Mouse (Mus musculus) kidney, embryonic 14.5 days (tissue): ENCODE measurements around the gene Fam149b. TPM values are rescaled to one million over a fixed set of nuclear protein-coding genes. Genes with fewer than 3 reads are reported as not detected.

Source experiments
- ATAC-seq: fragments of 200-750 bp; cut with Nextera tagmentation; 2 replicates; pipeline ENCODE4 v1.8.0; 2017; ENCODE audit warnings: moderate number of reproducible peaks, mild to moderate bottlenecking, moderate TSS enrichment, moderate library complexity; ENCODE audit not compliant: low FRiP score, low TSS enrichment
- H3K27ac ChIP-seq: fragments of 300-500 bp; sonication (generic); 2 replicates; pipeline ENCODE4 v1.5.1; 2014; ENCODE audit warnings: low read depth, mild to moderate bottlenecking, low read length, moderate library complexity, mixed read lengths
- H3K27me3 ChIP-seq: fragments of 300-500 bp; sonication (generic); 2 replicates; pipeline ENCODE4 v1.6.1; 2014; ENCODE audit warnings: mild to moderate bottlenecking, low read length; ENCODE audit not compliant: control insufficient read depth, insufficient read depth
- H3K36me3 ChIP-seq: fragments of 300-500 bp; sonication (generic); 2 replicates; pipeline ENCODE4 v1.6.1; 2014; ENCODE audit warnings: low read length, mixed read lengths; ENCODE audit not compliant: control insufficient read depth, insufficient read depth
- H3K4me1 ChIP-seq: fragments of 300-500 bp; sonication (generic); 2 replicates; pipeline ENCODE4 v1.6.1; 2014; ENCODE audit warnings: low read length, mixed read lengths; ENCODE audit not compliant: control insufficient read depth, insufficient read depth
- H3K4me2 ChIP-seq: fragments of 300-500 bp; sonication (generic); replicated peaks from 2 replicates; pipeline ENCODE4 v1.6.1; 2014; ENCODE audit warnings: low read depth, mild to moderate bottlenecking, low read length
- H3K4me3 ChIP-seq: fragments of 300-500 bp; sonication (generic); 2 replicates; pipeline ENCODE4 v1.5.1; 2014; ENCODE audit warnings: mild to moderate bottlenecking, low read length
- H3K9ac ChIP-seq: fragments of 300-500 bp; sonication (generic); 2 replicates; pipeline ENCODE4 v1.6.1; 2014; ENCODE audit warnings: low read depth, mild to moderate bottlenecking, low read length, moderate library complexity
- H3K9me3 ChIP-seq: fragments of 300-500 bp; sonication (generic); 2 replicates; pipeline ENCODE4 v1.6.1; 2016; ENCODE audit warnings: low read length; ENCODE audit not compliant: control insufficient read depth
- WGBS: fragments of 180-500 bp; shearing (Covaris S2); extraction: QIAGEN DNeasy Blood & Tissue Kit; methylation state at CpG from one replicate; pipeline ENCODE4 v1.1.7; 2014; 5-methylcytosine and 5-hydroxymethylcytosine counted together
- polyA plus RNA-seq: library from polyadenylated mRNA; unstranded; fragments of >200 nt; fragmentation: Nextera tagmentation; extraction: Ambion mirVana; gene quantifications from 2 replicates; pipeline ENCODE4 v1.2.1, GENCODE M21; 2014

The Fam149b gene
- polyA plus RNA-seq, 1 experiment from 2014 or later: 44.4 TPM

DNA sequence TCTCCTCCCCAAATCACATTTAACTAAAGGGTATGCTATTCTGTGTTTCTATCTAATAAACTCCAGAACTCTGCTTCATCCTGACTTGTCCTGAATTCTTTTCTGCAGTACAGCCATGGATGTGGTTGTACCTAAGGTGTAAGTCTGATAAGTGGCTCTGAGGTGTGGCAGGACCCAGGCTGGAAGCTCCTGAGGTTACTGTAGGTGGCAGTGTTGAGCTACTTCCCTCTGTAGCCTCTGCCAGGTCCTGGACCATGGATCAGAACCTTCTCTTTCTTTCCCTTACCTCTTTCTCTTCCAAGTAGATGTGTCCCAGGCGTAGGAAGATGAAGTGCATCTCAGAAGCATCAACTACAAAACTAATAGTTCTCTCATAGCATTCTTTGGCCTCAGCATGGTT is 52.1 kb downstream of the Fam149b start:
- ATAC-seq: no peak
- WGBS: 72% methylated on average over 1 of the region's 1 CpGs
- H3K36me3 ChIP-seq: no peaks in the 10 kb centered on the region

DNA sequence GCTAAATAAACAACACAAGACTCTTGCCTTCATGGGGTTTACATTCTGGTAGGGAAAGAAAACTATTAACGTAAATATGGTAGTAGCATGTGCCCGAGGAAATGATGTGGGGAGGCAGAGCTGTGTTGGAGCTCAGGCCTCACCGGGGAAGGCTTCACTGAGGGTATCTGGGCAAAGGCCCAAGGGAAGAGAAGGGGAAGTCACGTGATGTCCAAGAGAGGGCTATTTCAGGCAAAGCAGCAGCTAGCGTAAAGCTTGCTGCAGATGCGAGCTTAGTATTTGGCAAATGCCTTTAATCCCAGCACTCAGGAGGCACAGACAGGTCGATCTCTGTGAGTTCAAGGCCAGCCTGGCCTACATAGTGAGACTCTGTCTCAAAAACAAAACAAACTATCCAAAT is 74.3 kb downstream of the Fam149b start:
- Histone ChIP-seq H3K4me2 (no peak overlapping the region), H3K36me3 (no peaks in the 10 kb centered on the region), H3K27ac (no peak overlapping the region), H3K9me3 (no peaks in the 10 kb centered on the region), H3K4me3 (no peak overlapping the region), H3K27me3 (no peaks in the 10 kb centered on the region), H3K9ac (no peak overlapping the region), H3K4me1 (no peaks in the 10 kb centered on the region)
- WGBS: 82% methylated on average over 7 of the region's 7 CpGs
- no peak for ATAC-seq

More for the DNA sequence above, 52.1 kb downstream of the Fam149b start:
- Histone ChIP-seq H3K27me3 (no peaks in the 10 kb centered on the region), H3K9ac (no peak overlapping the region), H3K4me1 (no peaks in the 10 kb centered on the region), H3K27ac (no peak overlapping the region), H3K4me2 (no peak overlapping the region), H3K4me3 (no peak overlapping the region), H3K9me3 (no peaks in the 10 kb centered on the region)

DNA sequence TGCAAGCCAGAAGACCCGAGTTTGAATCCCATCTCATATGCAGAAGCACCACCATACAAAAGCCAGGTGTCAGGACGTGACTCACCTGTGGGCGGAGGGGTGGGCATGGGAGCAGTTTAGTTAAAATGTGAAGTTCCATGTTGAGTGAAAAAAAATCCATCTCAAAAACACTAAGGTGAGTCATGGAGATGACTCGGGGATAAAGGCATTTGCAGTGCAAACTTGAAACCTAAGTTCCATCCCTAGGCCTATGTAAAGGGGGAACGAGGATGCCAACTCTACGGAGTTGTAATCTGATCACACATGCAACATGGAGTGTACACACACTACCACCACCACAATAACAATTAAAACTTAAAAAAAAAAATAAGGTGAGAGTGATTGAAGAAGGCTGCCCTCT is 75.1 kb downstream of the Fam149b start:
- WGBS: 82% methylated on average over 6 of the region's 6 CpGs
- ATAC-seq: no peak
- Histone ChIP-seq H3K36me3 (no peaks in the 10 kb centered on the region), H3K27me3 (no peaks in the 10 kb centered on the region), H3K9me3 (no peaks in the 10 kb centered on the region), H3K4me3 (no peak overlapping the region), H3K4me1 (no peaks in the 10 kb centered on the region), H3K27ac (no peak overlapping the region), H3K4me2 (no peak overlapping the region), H3K9ac (no peak overlapping the region)

DNA sequence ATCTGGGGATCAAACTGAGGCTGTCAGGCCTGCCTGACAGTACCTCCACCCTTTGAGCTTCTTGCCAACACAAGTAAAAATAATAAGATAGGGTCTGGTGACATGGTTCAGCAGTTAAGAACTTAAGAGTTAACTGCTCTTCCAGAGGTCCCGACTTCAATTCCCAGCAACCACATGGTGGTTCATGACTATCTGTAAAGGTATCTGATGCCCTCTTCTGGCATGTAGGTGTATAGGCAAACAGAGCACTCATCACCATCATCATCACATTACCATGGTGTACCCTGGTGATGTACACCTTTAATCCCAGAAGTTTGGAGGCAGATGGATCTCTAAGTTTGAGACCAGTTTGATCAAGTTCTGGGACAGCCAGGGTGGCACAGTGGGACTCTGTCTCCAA is 80.6 kb downstream of the Fam149b start:
- Histone ChIP-seq H3K9me3 (no peaks in the 10 kb centered on the region), H3K4me1 (no peaks in the 10 kb centered on the region), H3K9ac (no peak overlapping the region), H3K27ac (no peak overlapping the region), H3K27me3 (no peaks in the 10 kb centered on the region), H3K4me2 (no peak overlapping the region), H3K36me3 (no peaks in the 10 kb centered on the region), H3K4me3 (no peak overlapping the region)
- WGBS: 42% methylated on average over 1 of the region's 1 CpGs
- no peak for ATAC-seq

DNA sequence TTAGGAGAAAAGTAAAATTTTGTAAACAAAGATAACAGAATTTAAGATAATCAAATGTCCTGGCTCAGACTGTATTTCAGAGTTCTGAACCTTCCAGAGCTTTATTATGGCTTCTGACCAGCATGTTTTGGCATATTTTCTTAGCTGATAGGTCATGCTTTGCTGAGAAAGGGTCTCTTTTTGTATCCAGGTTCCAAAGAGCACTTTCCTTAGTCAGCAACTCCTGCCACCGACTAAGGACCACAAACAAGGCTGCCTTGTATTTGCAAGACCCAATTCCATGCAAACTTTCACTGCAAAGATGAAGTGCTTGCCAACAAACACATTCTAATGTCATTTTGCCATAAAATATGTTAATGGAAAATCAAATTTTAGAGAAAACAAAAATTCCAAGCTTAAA is 81.9 kb downstream of the Fam149b start:
- no peak overlapping the region for H3K4me2 ChIP-seq
- no peaks in the 10 kb centered on the region for H3K9me3 ChIP-seq
- H3K4me1 ChIP-seq: no peaks in the 10 kb centered on the region
- H3K27me3 ChIP-seq: no peaks in the 10 kb centered on the region
- H3K9ac ChIP-seq: no peak overlapping the region
- H3K4me3 ChIP-seq: no peak overlapping the region
- H3K27ac ChIP-seq: no peak overlapping the region
- H3K36me3 ChIP-seq: no peaks in the 10 kb centered on the region
- WGBS: 35% methylated on average over 1 of the region's 1 CpGs
- no peak for ATAC-seq

DNA sequence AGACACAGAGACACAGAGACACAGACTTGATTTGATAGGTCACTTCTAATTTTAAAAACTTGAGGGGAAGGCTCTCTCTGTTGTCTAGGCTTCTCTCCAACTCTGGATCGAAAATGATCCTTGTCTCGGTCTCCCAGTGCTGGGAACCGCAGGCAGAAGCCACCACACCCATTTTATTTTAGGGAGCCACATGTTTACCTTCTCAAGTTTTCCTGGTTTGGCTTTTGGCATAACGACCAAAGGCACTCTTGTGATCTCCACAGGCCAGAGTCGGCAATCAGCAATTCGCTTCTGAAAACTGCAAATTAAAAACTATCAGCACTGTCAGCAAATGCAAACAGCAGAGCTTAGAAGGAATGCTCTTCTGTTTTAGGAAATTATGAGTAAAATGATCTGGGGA is 83.8 kb downstream of the Fam149b start:
- Histone ChIP-seq H3K9ac (no peak overlapping the region), H3K27me3 (no peaks in the 10 kb centered on the region), H3K36me3 (no peaks in the 10 kb centered on the region), H3K4me3 (no peak overlapping the region), H3K4me1 (no peaks in the 10 kb centered on the region), H3K4me2 (no peak overlapping the region), H3K9me3 (no peaks in the 10 kb centered on the region), H3K27ac (no peak overlapping the region)
- 70% methylated on average over 6 of the region's 6 CpGs for WGBS
- no peak for ATAC-seq

DNA sequence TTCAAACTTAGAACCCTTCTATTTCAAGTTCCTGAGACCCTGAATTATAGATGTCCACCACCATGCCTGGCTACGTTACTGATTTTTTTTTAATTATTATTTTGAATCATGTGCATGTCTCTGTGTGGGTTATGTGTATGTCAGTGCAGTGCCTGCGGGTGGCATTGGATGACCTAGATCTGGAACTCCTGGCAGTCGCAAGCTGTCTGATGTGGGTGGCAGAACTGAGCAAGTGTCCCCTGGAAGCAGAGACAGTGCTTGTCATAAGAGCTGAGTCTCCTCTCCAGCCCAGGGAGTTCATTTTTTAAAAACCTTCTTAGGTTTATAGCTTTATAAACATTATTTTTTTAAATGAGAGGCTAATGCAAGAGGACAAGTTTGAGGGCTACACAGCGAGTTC is 84.5 kb downstream of the Fam149b start:
- no peak overlapping the region for H3K9ac ChIP-seq
- no peaks in the 10 kb centered on the region for H3K27me3 ChIP-seq
- no peak for ATAC-seq
- H3K4me3 ChIP-seq: no peak overlapping the region
- no peaks in the 10 kb centered on the region for H3K9me3 ChIP-seq
- H3K27ac ChIP-seq: no peak overlapping the region
- no peaks in the 10 kb centered on the region for H3K4me1 ChIP-seq
- H3K36me3 ChIP-seq: no peaks in the 10 kb centered on the region
- 83% methylated on average over 4 of the region's 4 CpGs for WGBS
- H3K4me2 ChIP-seq: no peak overlapping the region

Other genes starting within 250 kb of the Fam149b start
- gene Saysd1, start 209.6 kb upstream of the Fam149b start, polyA plus RNA-seq: 11.2 and 13.7 TPM in 2 replicates
- 4.7 and 12.2 TPM in 2 replicates for gene Kcnk5, start 166.4 kb upstream of the Fam149b start, polyA plus RNA-seq
- gene Kcnk16, start 79.0 kb upstream of the Fam149b start, polyA plus RNA-seq: not detected in 2 replicates
- 13.1 and 18.4 TPM in 2 replicates for gene Nudt13, start 53.5 kb upstream of the Fam149b start, polyA plus RNA-seq
- gene Ecd, start within 50 bp of the Fam149b start, polyA plus RNA-seq: 49.6 and 66.1 TPM in 2 replicates
- gene Dnajc9, start 40.7 kb downstream of the Fam149b start, polyA plus RNA-seq: 137 and 153 TPM in 2 replicates
- gene Mrps16, start 45.5 kb downstream of the Fam149b start, polyA plus RNA-seq: 96.3 and 110 TPM in 2 replicates
- 0.39 and 0.72 TPM in 2 replicates for gene Cfap70, start 104.1 kb downstream of the Fam149b start, polyA plus RNA-seq
- gene Anxa7, start 132.0 kb downstream of the Fam149b start, polyA plus RNA-seq: 29.4 and 33.7 TPM in 2 replicates
- 1.0 and 2.0 TPM in 2 replicates for gene Mss51, start 148.7 kb downstream of the Fam149b start, polyA plus RNA-seq
- gene Ppp3cb, start 198.4 kb downstream of the Fam149b start, polyA plus RNA-seq: 57.3 and 65.0 TPM in 2 replicates